Mouse (Mus musculus): Measurements from ENCODE around the gene Fam222a.

- TF ChIP-seq GATA1 (IDR thresholded peaks at IDR 0.05; ENCODE audit: borderline replicate concordance, low read length) (no peak), FLI1 (IDR thresholded peaks at IDR 0.05; ENCODE audit: low read length) (no peak)
Measured at GRCm38 (mm10) chr5:114603975-114604374, 36.2 kb downstream of the Fam222a start.

All from megakaryocyte, embryonic 14.5 days (primary cell).